Mouse (Mus musculus): Measurements from ENCODE around the gene Nrap. TPM values are rescaled to one million over a fixed set of nuclear protein-coding genes. Genes with fewer than 3 reads are reported as not detected.

The Nrap gene
- polyA plus RNA-seq, 1 experiment, result 3.8 TPM

DNA sequence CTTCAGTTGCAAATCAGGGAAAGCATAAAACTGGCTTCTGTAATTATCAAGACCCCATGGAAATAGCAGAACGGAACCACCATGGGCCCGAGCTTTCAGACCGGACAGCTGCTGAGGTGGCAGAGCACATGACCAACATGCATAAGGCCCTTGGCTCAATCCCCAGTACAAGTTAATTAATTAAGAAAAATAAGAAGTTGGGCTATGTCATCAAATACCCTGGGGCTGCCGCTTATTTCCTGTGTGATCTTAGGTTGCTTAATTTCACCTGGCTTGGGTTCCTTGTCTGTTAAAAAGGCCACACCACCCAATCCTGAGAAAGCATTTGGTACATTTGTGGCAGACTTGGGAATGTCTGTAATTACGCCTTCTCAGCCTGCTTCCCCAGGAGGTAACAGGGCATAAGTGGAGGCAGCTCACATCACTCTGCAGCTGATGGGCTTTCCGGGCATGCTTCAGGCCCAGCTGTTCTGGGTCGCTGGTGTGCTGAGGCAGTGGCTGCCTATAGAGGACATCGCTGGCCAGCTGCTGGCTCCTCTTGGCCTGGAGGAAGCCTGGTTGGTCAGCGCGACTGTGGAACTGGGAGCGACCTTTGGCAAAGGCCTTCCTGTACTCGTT is 68.4 kb downstream of the Nrap start:
- Histone ChIP-seq H3K4me3 (ENCODE audit: insufficient read depth, low read depth, low read length) (no peak overlapping the region), H3K27ac (replicated peaks; ENCODE audit: low read depth, low read length) (no peak overlapping the region), H3K4me1 (ENCODE audit: control insufficient read depth, insufficient read depth, insufficient read length, low read length) (no peaks in the 10 kb centered on the region)

- H3K4me1 ChIP-seq (ENCODE audit: control insufficient read depth, insufficient read depth, insufficient read length, low read length), result no peaks in the 10 kb centered on the region
- H3K4me3 ChIP-seq (ENCODE audit: insufficient read depth, low read depth, low read length), result no peak overlapping the region
- no peak overlapping the region for H3K27ac ChIP-seq (replicated peaks; ENCODE audit: low read depth, low read length)
Observed at GRCm38 (mm10) chr19:56320186-56320860, 69.5 kb downstream of the Nrap start.

DNA sequence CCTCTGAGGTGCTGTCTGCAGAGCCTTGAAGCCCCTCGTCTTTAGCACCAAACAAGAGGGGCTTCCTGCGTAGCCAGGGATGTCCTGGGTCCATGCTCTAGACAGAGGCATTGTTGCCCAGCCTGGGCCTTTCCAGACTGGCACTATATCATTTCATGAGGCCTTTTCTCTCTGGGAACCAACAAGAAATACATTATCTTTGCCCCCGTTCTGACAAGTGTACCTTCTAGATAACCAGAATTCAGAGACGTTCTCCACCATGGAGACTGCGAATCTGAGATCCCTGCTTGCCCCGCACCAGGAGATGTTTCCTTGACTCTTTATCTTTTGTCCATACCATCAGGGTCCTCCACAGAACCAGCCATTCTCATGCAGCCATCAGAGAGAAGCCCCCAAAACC is 70.2 kb downstream of the Nrap start:
- Histone ChIP-seq H3K27ac (replicated peaks; ENCODE audit: low read depth, low read length) (no peak overlapping the region), H3K4me3 (ENCODE audit: insufficient read depth, low read depth, low read length) (no peak overlapping the region), H3K4me1 (ENCODE audit: control insufficient read depth, insufficient read depth, insufficient read length, low read length) (no peaks in the 10 kb centered on the region)

DNA sequence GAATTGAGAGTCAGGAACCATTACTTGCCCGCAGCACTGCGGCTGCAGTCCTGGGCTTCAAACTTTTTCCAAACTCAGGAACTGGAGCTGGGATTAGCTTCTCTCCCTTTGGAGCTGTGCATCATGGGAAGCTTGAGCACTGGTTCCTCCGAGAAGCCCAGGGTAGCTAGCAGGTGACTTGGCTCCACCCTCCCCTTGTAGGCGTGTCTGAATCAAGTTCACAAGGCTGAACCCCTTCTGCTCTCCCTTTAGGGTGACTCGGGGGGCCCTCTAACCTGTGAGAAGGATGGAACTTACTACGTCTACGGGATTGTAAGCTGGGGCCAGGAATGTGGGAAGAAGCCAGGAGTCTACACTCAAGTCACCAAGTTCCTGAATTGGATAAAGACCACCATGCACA is 70.6 kb downstream of the Nrap start:
- Histone ChIP-seq H3K4me1 (ENCODE audit: control insufficient read depth, insufficient read depth, insufficient read length, low read length) (no peaks in the 10 kb centered on the region), H3K4me3 (ENCODE audit: insufficient read depth, low read depth, low read length) (no peak overlapping the region), H3K27ac (replicated peaks; ENCODE audit: low read depth, low read length) (no peak overlapping the region)

DNA sequence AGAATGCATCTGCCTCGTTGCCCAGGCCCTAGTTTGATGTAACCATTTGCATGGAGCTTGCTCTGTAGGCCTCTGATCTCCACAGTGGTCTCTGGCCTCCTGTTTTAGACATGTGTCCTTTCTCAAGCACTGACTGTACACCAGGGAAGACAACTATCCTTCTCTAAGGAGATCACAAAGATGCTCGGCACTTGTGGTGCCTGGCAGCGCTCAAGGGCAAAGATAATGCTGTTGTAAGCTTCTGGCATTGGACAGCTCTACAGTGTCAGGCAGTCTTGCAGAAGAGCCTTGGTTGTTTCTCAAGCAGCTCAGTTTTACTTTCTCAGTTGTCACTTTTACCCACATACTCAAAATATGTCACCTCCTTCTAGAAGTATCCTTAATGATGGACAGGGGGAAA is 73.3 kb downstream of the Nrap start:
- H3K4me3 ChIP-seq (ENCODE audit: insufficient read depth, low read depth, low read length), result no peak overlapping the region
- no peak overlapping the region for H3K27ac ChIP-seq (replicated peaks; ENCODE audit: low read depth, low read length)
- no peaks in the 10 kb centered on the region for H3K4me1 ChIP-seq (ENCODE audit: control insufficient read depth, insufficient read depth, insufficient read length, low read length)

DNA sequence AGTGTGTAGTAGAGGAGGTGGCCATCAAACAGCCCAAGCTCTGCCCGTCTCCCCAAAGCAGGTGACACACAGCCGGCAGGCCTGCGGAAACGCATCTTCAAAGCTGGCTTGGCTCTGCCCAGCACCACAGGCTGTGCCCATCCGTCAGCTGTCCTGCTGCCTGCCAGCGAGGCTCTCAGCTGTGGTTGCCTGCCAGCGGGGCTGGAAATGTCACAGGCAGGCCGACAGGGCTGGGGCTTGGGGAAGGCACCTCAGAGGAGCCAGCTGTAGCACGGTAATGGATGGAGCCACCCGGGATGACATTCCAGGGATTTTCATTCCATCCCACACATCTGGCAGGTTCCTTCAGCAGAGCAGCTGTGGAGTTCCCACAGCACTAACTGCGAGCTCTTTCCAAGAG is 89.0 kb downstream of the Nrap start:
- no peak overlapping the region for H3K27ac ChIP-seq (replicated peaks; ENCODE audit: low read depth, low read length)
- H3K4me1 ChIP-seq (ENCODE audit: control insufficient read depth, insufficient read depth, insufficient read length, low read length), result no peaks in the 10 kb centered on the region; the same call in 1 of the 2 replicates
- no peak overlapping the region for H3K4me3 ChIP-seq (ENCODE audit: insufficient read depth, low read depth, low read length)

GRCm38 (mm10) chr19:56297264-56297663 is 92.6 kb downstream of the Nrap start:
- H3K4me3 ChIP-seq (ENCODE audit: insufficient read depth, low read depth, low read length), result no peak overlapping the region
- H3K4me1 ChIP-seq (ENCODE audit: control insufficient read depth, insufficient read depth, insufficient read length, low read length), result no peaks in the 10 kb centered on the region; the same call in 1 of the 2 replicates
- no peak overlapping the region for H3K27ac ChIP-seq (replicated peaks; ENCODE audit: low read depth, low read length)

GRCm38 (mm10) chr19:56296668-56297067 is 93.2 kb downstream of the Nrap start:
- no peak overlapping the region for H3K27ac ChIP-seq (replicated peaks; ENCODE audit: low read depth, low read length)
- no peak overlapping the region for H3K4me3 ChIP-seq (ENCODE audit: insufficient read depth, low read depth, low read length)
- no peaks in the 10 kb centered on the region; the same call in 1 of the 2 replicates for H3K4me1 ChIP-seq (ENCODE audit: control insufficient read depth, insufficient read depth, insufficient read length, low read length)

- Histone ChIP-seq H3K4me1 (ENCODE audit: control insufficient read depth, insufficient read depth, insufficient read length, low read length) (no peaks in the 10 kb centered on the region; the same call in 1 of the 2 replicates), H3K4me3 (ENCODE audit: insufficient read depth, low read depth, low read length) (no peak overlapping the region), H3K27ac (replicated peaks; ENCODE audit: low read depth, low read length) (no peak overlapping the region)
Observed at GRCm38 (mm10) chr19:56294654-56295399, 95.0 kb downstream of the Nrap start.

DNA sequence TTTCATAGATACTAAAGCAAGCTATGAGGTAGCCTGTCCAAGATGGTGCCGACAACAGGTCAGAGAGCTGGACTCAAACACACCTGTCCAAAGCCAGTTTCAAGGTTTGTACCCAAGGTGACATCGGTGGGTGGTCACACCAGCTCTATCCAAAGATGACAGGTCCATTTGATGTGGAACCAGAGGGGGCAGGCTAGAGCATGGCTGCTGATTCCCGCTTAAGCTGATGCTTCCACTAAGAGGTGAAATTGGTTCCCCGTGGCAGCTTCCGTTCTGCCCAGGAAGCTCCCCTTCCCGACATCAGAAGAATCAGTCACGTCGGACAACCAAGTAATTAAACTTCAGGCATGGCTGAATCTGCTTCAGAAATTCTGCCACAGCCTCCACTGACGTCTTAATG is 97.5 kb downstream of the Nrap start:
- Histone ChIP-seq H3K4me3 (ENCODE audit: insufficient read depth, low read depth, low read length) (no peak overlapping the region), H3K27ac (replicated peaks; ENCODE audit: low read depth, low read length) (no peak overlapping the region), H3K4me1 (ENCODE audit: control insufficient read depth, insufficient read depth, insufficient read length, low read length) (no peaks in the 10 kb centered on the region; the same call in 1 of the 2 replicates)

DNA sequence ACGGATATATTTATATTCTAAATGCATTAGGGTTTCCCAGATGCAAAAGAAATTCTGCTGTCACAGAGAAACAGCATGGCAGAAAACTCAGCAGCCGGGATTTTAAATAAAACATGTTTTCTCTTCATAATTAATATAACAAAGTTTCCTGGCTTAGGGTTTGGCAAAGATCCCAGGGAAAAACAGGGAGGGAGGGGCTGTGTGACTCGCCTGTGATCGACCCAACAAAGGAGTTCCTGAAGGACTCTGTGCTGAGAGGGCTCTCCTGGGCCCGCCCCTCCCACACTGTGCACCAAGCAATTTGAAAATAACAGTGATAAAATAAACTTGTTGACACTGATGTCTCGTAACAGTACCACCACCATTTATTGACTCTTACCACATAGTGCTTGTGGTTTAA is 97.9 kb downstream of the Nrap start:
- Histone ChIP-seq H3K4me3 (ENCODE audit: insufficient read depth, low read depth, low read length) (no peak overlapping the region), H3K4me1 (ENCODE audit: control insufficient read depth, insufficient read depth, insufficient read length, low read length) (no peaks in the 10 kb centered on the region; the same call in 1 of the 2 replicates)

GRCm38 (mm10) chr19:56289642-56290041 is 100.2 kb downstream of the Nrap start:
- H3K4me3 ChIP-seq (ENCODE audit: insufficient read depth, low read depth, low read length), result no peak overlapping the region
- H3K27ac ChIP-seq (replicated peaks; ENCODE audit: low read depth, low read length), result no peak overlapping the region
- H3K4me1 ChIP-seq (ENCODE audit: control insufficient read depth, insufficient read depth, insufficient read length, low read length), result no peaks in the 10 kb centered on the region

More for the DNA sequence above, 97.9 kb downstream of the Nrap start:
- no peak overlapping the region for H3K27ac ChIP-seq (replicated peaks; ENCODE audit: low read depth, low read length)

- H3K27ac ChIP-seq (replicated peaks; ENCODE audit: low read depth, low read length), result no peak overlapping the region
- no peak overlapping the region for H3K4me3 ChIP-seq (ENCODE audit: insufficient read depth, low read depth, low read length)
- H3K4me1 ChIP-seq (ENCODE audit: control insufficient read depth, insufficient read depth, insufficient read length, low read length), result no peaks in the 10 kb centered on the region
Observed at GRCm38 (mm10) chr19:56288436-56288835, 101.4 kb downstream of the Nrap start.

DNA sequence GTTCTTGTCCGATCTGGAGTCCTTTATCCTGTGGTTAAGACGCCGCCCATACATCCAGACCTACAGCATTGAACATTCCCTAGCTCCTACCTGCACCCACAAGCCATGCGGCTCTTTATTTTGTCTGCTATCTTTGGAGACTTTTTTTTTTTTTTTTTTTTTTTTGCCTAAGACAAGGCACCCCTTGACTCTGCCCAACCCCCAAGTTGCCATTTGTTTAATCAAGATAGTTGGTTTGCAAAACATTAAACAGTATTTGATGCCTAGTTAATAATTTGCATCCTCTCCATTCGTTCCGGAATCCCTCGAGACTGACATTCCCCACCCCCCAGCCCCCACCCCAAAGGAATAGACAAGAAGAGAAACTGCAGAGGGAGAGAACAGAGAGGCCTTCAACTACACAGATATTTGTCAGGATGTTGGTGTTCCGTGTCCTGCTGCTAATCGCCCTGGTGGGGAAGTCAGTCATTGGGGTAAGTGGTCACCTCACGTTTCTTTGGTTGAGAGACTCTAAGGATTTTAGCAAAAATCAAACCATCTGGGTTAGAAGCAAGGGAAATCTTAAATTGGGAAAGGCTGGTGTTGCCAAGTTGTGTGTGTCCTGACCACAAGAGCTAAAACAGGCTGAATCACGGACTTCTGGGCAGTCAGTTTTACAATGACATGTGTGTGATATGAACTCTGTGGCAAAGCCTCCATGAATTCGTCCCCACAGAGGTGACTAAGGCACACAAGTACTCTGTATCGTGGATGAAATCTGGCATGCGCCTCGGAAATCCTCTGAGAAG is 102.1 kb downstream of the Nrap start:
- Histone ChIP-seq H3K27ac (replicated peaks; ENCODE audit: low read depth, low read length) (no peak overlapping the region), H3K4me3 (ENCODE audit: insufficient read depth, low read depth, low read length) (no peak overlapping the region), H3K4me1 (ENCODE audit: control insufficient read depth, insufficient read depth, insufficient read length, low read length) (no peaks in the 10 kb centered on the region)

DNA sequence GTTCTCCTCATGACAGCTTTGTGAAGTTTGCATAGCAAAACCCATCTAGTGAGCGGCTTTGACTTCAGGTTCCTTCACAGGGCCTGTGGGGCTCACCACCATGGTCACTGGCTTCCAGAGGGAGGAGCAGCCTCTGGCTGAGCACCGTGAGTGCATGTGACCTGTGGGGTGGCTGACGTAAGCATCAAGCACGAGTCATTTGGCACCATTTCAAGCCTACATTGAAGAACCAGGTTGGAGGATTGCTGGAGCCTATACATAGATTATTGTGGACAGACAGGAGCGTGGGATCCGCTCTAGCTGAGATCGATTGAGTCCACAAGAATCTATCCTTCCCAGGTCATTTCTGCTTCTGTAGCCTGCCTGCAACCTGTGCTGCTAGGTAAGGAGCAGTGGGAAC is 103.0 kb downstream of the Nrap start, which contains the start of gene Habp2:
Gene Habp2, plus strand, starts transcription at position 272 of the 400 bp plus-strand sequence.
- H3K4me1 ChIP-seq (ENCODE audit: control insufficient read depth, insufficient read depth, insufficient read length, low read length), result no peaks in the 10 kb centered on the region
- no peak within 1 kb of the TSS for H3K4me3 ChIP-seq (ENCODE audit: insufficient read depth, low read depth, low read length)
- no peak within 1 kb of the TSS for H3K27ac ChIP-seq (replicated peaks; ENCODE audit: low read depth, low read length)
